Mouse (Mus musculus): Measurements from ENCODE around the gene Ift88.

DNA sequence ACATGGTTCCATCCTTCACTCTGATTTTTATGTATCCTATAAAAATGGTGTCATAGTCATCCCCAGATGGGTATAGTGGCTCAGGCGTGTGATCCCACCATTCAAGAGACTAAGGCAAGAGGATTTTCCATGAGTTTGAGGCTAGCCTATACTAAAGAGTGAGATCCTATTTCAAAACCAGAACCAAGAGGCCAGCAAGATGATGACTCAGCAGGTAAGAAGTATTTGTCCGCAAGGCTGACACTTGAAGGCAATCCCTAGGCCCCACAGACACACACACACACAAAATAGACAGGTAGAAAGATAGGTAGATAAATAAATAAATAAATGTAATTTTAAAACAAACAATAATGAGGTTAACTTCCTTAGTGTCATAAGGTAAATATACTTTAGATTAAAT, 58.4 kb downstream of the Ift88 start:
- TF ChIP-seq CTCF (IDR thresholded peaks at IDR 0.05; ENCODE audit: control insufficient read depth, insufficient read depth, insufficient read length) (no peak), MAX (IDR thresholded peaks at IDR 0.05) (no peak)

All from C2C12 (cell line).